Mouse (Mus musculus) olfactory bulb, adult 2 months (tissue): ENCODE measurements around the gene Hist1h2ai. TPM values are rescaled to one million over a fixed set of nuclear protein-coding genes. Genes with fewer than 3 reads are reported as not detected.

Experiments used
- H3K27ac ChIP-seq: fragments of 200-500 bp; 2 replicates; pipeline ENCODE4 v1.5.1; 2012; ENCODE audit warnings: low read depth, low read length; ENCODE audit not compliant: insufficient read depth
- H3K4me1 ChIP-seq: fragments of 200-500 bp; 2 replicates; pipeline ENCODE4 v1.6.1; 2012; ENCODE audit warnings: low read length; ENCODE audit not compliant: control insufficient read depth, insufficient read depth
- H3K4me3 ChIP-seq: fragments of 200-500 bp; 2 replicates; pipeline ENCODE4 v1.5.1; 2012; ENCODE audit warnings: mild to moderate bottlenecking, low read depth, low read length, moderate library complexity; ENCODE audit not compliant: insufficient read depth
- CTCF ChIP-seq: fragments of 200-500 bp; IDR thresholded peaks from 2 replicates; pipeline ENCODE4 v1.5.1; 2012; ENCODE audit warnings: low read depth, mild to moderate bottlenecking, low read length, moderate library complexity; ENCODE audit not compliant: insufficient read depth
- POLR2A ChIP-seq: fragments of 200-500 bp; IDR thresholded peaks from 2 replicates; pipeline ENCODE4 v1.6.1; 2012; ENCODE audit warnings: mild to moderate bottlenecking, low read depth, low read length, moderate library complexity; ENCODE audit not compliant: insufficient read depth
- WGBS: fragments of 180-500 bp; shearing (Covaris S2); methylation state at CpG from one replicate; pipeline ENCODE4 v1.1.7; 2018; 5-methylcytosine and 5-hydroxymethylcytosine counted together
- polyA plus RNA-seq: library from polyadenylated mRNA; stranded (reverse); fragments of >200 nt; gene quantifications from 2 replicates; pipeline ENCODE4 v1.2.4, GENCODE M21; 2012; ENCODE audit warnings: low replicate concordance; ENCODE audit not compliant: missing spikeins, insufficient read depth, insufficient read length

The Hist1h2ai gene
- polyA plus RNA-seq, 1 experiment, result not detected

DNA sequence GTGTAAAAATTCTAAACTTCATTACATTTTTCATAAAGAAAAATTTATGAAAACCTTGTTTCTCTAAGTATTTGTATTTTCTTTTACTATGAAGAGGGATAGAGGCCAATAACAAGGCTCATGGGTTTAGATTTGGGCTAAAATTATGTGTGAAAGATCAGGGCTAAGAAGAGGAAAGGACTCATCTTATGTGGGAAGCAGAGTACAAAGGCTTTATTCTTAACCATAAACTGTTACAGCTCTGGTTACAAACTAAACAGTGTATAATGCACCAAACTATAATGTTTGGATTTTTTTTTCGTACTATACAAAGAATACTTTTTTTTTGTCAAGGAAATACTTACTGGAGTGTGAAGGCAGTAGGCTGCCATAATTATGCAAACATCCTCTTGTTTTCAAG is 39.5 kb downstream of the Hist1h2ai start:
- H3K27ac ChIP-seq, result no peak overlapping the region
- H3K4me3 ChIP-seq, result no peak overlapping the region
- TF ChIP-seq CTCF (no peak), POLR2A (no peak)
- WGBS, result 52% methylated on average over 1 of the region's 1 CpGs
- peaks cover 2% of the 10 kb centered on the region; the same call in 1 of the 2 replicates for H3K4me1 ChIP-seq

Other genes with a start within 250 kb of the Hist1h2ai start
- gene Nkapl, start 247.9 kb upstream of the Hist1h2ai start, polyA plus RNA-seq, result not detected in 2 replicates
- gene Zkscan4, start 237.5 kb upstream of the Hist1h2ai start, polyA plus RNA-seq, result not detected in 2 replicates
- gene Gm10065, start 237.0 kb upstream of the Hist1h2ai start, polyA plus RNA-seq, result not detected in 2 replicates
- not detected in 2 replicates for gene AK157302, start 221.2 kb upstream of the Hist1h2ai start, polyA plus RNA-seq
- gene Gm11273, start 215.0 kb upstream of the Hist1h2ai start, polyA plus RNA-seq, result not detected in 2 replicates
- not detected in 2 replicates for gene Zkscan8, start 185.3 kb upstream of the Hist1h2ai start, polyA plus RNA-seq
- not detected in 2 replicates for gene Olfr1366, start 173.6 kb upstream of the Hist1h2ai start, polyA plus RNA-seq
- not detected in 2 replicates for gene Olfr1535, start 156.5 kb upstream of the Hist1h2ai start, polyA plus RNA-seq
- gene Olfr1364, start 134.7 kb upstream of the Hist1h2ai start, polyA plus RNA-seq, result not detected in 2 replicates
- gene Olfr1362, start 102.4 kb upstream of the Hist1h2ai start, polyA plus RNA-seq, result not detected in 2 replicates
- gene Olfr11, start 73.9 kb upstream of the Hist1h2ai start, polyA plus RNA-seq, result not detected in 2 replicates
- not detected in 2 replicates for gene Olfr1361, start 53.0 kb upstream of the Hist1h2ai start, polyA plus RNA-seq
- gene Olfr1360, start 39.0 kb upstream of the Hist1h2ai start, polyA plus RNA-seq, result not detected in 2 replicates
- gene Olfr1359, start 18.3 kb upstream of the Hist1h2ai start, polyA plus RNA-seq, result not detected in 2 replicates
- not detected in 2 replicates for gene Hist1h2bl, start 279 bp upstream of the Hist1h2ai start, polyA plus RNA-seq
- gene Hist1h3h, start 1.2 kb downstream of the Hist1h2ai start, polyA plus RNA-seq, result not detected in 2 replicates
- not detected in 2 replicates for gene Hist1h2bm, start 5.6 kb downstream of the Hist1h2ai start, polyA plus RNA-seq
- not detected in 2 replicates for gene Hist1h4j, start 18.6 kb downstream of the Hist1h2ai start, polyA plus RNA-seq
- gene Hist1h4k, start 34.1 kb downstream of the Hist1h2ai start, polyA plus RNA-seq, result not detected in 2 replicates
- not detected in 2 replicates for gene Hist1h2ak, start 37.4 kb downstream of the Hist1h2ai start, polyA plus RNA-seq
- not detected in 2 replicates for gene Hist1h2bn, start 37.7 kb downstream of the Hist1h2ai start, polyA plus RNA-seq
- not detected in 2 replicates for gene Hist1h1b, start 64.2 kb downstream of the Hist1h2ai start, polyA plus RNA-seq
- gene Hist1h3i, start 66.9 kb downstream of the Hist1h2ai start, polyA plus RNA-seq, result not detected in 2 replicates
- gene Hist1h2an, start 70.8 kb downstream of the Hist1h2ai start, polyA plus RNA-seq, result not detected in 2 replicates
- gene Hist1h2bp, start 71.0 kb downstream of the Hist1h2ai start, polyA plus RNA-seq, result not detected in 2 replicates
- gene Hist1h2bq, start 93.8 kb downstream of the Hist1h2ai start, polyA plus RNA-seq, result not detected in 2 replicates
- not detected in 2 replicates for gene Hist1h2ao, start 94.0 kb downstream of the Hist1h2ai start, polyA plus RNA-seq
- not detected in 2 replicates for gene Hist1h4m, start 95.3 kb downstream of the Hist1h2ai start, polyA plus RNA-seq
- gene Hist1h4n, start 115.8 kb downstream of the Hist1h2ai start, polyA plus RNA-seq, result not detected in 2 replicates
- gene Hist1h2ap, start 117.1 kb downstream of the Hist1h2ai start, polyA plus RNA-seq, result not detected in 2 replicates
- gene Hist1h2br, start 117.3 kb downstream of the Hist1h2ai start, polyA plus RNA-seq, result not detected in 2 replicates
- gene Zfp184, start 228.7 kb downstream of the Hist1h2ai start, polyA plus RNA-seq, result not detected in 2 replicates